Mouse (Mus musculus) gastrocnemius, postnatal 25 days (tissue): Measurements from ENCODE around the gene Slc25a11. TPM values are rescaled to one million over a fixed set of nuclear protein-coding genes. Genes with fewer than 3 reads are reported as not detected.

ENCODE experiments used
- DNase-seq: peaks from one replicate; pipeline ENCODE4 v3.0.0; 2022
- total RNA-seq, 2 experiments: library from RNA; stranded (reverse); gene quantifications; 1 replicate in 1 of 2; 2 replicates in 1 of 2; pipeline ENCODE4 v1.2.3; 2021

The Slc25a11 gene
- total RNA-seq, 2 experiments from 2014 or later: 307 to 310 TPM

DNA sequence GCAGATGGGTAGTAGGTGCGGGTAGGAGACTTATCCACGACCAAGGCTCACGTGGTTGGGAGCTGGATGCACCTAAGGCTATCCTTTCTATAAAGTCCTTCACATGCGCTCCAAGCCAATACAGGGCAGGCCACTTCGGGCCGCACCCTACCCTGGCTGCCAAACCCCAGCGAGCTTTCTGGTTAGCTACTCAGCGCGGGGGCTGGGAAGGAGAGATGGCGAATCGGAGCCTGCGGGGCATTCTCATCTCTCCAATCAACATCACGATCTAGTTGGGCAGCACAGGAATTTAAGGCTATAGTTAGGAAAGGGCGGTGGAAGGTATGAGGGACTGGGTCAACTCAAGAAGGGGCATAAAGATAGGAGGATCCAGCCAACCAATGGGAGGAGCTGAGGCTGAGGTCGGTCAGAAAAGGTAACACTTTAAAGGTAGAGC is 21.1 kb upstream of the Slc25a11 start:
- peak; percentile 84 for DNase-seq

DNA sequence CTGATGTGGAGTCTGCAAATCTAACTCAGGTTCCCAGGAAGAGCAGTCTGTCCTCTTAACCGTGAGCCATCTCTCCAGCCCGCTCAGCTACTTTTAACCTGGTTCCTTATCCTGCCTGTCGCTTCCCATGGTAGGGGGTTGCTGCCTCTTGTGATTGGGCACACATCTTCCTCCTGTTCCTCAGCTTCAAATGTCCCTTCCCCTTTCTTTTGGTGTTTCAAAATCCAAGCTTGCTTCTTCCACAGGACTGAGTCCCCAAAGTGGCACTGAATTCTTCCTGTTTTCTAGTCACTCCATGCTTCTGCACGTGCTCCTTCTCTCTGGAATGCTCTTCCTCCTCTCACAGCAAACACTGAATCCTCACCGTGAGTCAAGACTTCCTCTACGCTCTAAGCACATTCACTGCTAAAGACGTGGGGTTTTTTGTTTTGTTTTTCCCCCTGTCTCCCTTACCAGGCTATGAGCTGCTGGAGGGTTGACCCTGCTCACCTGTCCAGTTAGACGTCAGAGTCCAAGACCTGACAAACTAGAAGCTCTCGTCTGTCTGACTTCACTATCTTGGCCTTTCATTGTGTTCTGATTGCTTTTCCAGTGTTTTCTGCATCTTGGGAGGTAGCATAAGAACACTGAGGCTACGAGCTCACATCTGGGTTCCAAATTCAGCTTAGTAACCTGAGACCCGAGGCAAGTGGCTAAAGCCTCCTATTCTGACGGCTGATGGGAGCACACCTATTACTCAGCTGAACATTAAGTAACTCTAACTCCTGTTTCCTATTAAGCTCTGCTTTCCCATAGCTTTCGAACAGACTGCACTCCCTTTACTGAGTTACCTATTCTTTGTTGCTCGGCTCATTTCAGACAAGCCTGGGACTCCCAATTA is 20.2 kb upstream of the Slc25a11 start:
- DNase-seq: no peak

DNA sequence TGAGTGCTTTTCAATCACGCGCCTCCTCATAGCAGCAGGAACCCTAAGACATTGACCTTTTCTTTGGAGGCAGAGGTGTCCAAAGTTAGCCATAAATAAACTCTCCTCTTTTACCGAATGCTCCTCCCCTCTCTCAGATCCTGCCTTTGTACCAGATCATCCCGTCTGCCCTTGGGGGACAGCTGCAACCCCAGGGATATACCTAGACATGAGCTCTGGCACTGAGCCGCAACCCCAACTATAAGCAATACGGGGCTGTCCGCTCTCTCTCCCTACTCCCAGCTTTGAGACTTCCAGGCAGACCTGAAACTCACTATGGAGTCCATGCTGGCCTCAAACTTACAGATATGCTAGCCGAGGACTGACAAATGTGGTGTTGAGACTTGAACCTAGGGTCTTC is 19.4 kb upstream of the Slc25a11 start:
- DNase-seq: no peak

DNA sequence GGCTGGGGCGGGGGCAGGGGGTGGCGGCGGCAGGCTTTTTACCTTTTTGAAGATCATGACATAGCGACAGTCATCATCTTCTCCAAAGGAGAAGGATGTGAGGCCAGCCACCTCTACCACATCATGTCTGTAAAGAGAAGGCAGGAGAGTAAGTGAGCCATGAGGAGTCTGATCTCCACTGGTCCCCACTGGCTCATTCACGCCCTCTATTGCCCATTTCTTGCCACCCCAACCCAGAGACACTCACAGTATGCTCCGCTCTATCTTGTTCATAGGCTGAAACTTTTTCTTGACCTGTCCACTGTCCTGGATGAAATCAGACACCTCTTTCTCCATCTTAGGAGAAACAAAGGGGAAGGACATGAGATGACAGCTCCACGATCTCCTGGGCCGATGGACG is 17.5 kb upstream of the Slc25a11 start:
- DNase-seq: no peak

DNA sequence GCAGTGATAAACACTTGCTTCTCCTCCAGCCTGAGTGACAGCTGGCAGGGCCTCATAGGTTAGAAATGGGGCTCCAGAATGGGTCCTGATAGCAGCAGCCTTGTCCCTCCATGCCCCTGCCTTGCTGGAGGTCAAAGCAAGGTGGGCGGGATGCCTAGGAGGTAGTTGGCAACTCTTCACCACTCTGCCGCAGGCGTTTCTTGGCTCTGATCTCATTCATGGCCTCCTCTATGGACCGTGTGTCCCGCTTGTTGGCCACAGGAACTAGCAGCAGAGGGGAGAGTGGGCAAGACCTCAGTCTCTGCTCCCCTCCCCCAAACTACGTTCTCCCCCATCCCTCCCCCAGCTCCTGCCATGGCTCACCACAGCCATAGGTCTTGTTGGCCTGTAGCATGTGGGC is 16.7 kb upstream of the Slc25a11 start:
- peak; percentile 64 for DNase-seq

DNA sequence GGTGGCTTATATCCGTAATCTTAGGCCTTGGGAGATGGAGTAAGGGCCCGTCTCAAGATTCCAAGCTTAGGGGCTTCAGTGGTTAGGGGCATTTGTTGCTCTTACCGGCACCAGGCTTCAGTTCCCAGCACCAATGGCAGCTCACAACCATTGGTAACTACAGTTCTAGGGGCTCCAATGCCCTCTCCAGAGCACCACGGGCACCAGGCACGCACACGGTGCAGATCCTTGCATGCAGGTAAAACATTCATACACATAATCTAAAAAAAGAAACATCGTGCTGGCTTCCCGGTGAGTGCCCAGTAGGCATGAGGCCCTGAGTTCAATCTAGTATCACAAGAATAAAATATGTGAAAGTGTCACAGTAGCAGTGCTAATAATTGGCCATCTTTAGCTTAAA is 15.8 kb upstream of the Slc25a11 start:
- no peak for DNase-seq

DNA sequence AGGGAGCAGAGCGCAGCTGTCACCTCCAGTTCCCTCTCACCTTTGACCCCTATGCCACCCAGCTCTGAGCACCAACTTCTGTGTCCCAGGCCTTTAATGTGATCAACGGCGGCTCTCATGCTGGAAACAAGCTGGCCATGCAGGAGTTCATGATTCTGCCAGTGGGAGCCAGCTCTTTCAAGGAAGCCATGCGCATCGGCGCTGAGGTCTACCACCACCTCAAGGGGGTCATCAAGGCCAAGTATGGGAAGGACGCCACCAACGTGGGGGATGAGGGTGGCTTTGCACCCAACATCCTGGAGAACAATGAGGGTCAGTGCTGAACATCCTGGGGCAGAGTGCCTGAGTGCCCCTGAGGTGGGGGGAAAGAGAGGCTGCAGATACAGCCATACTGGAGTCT is 13.3 kb upstream of the Slc25a11 start:
- no peak for DNase-seq

DNA sequence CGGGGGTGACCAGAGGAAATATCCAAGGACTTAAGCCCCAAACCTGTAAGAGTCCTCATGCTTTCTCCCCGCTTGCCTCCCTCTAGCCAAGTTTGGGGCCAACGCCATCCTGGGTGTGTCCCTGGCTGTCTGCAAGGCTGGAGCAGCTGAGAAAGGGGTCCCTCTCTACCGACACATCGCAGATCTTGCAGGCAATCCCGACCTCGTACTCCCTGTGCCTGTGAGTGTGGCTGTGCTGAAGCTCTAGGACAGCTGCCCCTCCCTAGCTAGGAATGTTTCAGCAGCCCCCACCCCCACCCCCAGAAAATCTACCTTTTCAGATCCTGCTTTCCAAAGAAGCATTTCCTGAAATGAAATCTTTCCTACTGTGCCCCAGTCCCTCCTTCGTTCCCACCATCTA is 11.7 kb upstream of the Slc25a11 start:
- DNase-seq: no peak

DNA sequence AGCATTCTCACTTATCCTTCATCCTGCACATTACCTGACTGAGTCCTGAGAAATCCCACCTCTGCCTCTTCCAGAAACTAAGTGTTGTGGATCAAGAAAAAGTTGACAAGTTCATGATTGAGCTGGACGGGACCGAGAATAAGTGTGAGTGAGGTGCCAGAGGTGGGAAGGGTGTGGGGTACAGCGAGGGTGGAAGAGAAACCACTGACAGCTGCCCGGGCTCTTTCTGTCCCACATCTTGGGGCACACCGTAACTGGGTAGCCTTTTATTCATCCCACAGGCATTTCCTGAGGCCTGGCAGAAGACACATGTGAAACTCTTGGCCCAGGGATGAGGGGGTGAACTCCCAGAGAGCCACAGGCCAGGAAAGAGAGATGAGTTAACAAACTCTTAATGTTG is 11.2 kb upstream of the Slc25a11 start:
- DNase-seq: no peak

DNA sequence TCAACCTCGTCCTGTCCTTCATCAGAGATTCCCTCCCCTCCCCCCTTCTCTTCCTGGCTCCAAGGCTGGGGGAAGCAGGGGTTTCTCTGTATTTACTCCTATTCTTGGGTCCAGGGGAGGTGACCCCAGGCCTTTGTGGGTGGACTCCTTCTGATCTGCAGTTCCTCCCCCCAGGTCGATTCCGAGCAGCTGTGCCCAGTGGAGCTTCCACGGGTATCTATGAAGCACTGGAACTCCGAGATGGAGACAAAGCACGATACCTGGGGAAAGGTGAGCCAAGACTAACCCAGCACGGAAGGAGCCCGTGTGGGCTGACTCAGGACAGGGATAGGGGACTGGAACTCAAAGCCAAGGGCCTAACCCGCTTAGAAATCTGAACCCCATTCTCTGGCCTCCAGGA is 10.7 kb upstream of the Slc25a11 start:
- DNase-seq: no peak

DNA sequence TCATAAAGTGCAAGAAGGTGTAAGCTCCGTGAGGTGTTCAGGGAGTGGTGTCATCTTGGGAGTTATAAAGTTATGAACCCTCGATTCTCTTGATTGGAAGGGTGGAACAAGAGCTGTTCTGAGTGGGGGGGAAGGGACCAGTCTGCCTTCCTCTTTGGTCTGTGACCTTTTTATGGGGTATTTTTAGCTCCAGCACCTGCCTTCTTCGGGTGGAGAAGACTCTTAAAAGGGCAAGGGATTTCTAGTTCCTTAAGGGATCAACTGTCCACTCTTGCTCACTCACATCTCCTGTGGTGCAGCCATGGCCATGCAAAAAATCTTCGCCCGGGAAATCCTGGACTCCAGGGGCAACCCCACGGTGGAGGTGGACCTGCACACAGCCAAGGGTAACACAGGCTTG is 10.3 kb upstream of the Slc25a11 start:
- DNase-seq: peak; percentile 57

DNA sequence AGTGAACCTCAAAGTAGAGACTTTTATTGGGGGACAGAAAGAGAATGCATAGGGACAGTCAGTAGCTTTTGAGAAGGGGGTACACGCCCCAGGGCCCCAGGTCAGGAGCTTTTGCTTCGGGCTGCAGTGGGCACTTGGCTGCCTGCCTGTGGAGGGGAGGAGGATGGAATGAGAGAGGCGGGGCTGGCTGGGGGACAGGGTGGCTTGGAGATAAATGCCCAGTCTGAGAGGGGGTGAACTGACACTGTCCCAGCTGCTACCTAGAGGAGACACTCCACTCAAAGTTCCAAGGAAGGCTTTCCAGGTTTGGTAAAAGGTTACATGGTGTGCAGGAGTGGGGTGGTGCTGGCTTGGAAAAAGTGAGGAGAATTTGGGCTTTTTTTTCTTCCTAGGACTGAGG is 9.7 kb upstream of the Slc25a11 start, which contains the start of gene Eno3:
Eno3 (plus strand) TSS at position 239 of the 400 bp plus-strand sequence.
- DNase-seq: peak; percentile 79

DNA sequence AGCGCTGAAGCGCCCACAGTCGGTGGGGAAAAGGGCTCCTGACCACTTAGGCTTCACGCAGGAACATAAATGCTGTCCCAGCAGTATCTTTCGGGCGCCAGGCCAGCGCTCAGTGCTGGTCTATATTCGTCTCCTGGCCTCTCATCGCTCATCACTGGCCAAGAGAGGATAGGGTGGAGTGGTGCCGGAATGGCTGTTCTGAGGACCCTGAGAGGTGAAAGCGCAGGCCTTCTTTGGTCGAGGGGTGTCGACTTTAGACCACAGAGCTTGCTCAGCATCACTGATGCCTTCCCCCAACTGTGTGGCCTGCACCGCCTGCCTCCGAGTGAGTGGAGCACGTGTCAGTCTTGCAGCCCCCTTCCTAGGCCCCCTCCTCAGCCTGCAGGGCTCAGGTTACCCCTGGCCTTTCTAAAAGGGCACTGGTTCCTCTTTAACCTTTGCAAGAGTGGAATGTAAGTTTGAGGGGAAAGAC is 9.2 kb upstream of the Slc25a11 start:
- peak; percentile 86 for DNase-seq

DNA sequence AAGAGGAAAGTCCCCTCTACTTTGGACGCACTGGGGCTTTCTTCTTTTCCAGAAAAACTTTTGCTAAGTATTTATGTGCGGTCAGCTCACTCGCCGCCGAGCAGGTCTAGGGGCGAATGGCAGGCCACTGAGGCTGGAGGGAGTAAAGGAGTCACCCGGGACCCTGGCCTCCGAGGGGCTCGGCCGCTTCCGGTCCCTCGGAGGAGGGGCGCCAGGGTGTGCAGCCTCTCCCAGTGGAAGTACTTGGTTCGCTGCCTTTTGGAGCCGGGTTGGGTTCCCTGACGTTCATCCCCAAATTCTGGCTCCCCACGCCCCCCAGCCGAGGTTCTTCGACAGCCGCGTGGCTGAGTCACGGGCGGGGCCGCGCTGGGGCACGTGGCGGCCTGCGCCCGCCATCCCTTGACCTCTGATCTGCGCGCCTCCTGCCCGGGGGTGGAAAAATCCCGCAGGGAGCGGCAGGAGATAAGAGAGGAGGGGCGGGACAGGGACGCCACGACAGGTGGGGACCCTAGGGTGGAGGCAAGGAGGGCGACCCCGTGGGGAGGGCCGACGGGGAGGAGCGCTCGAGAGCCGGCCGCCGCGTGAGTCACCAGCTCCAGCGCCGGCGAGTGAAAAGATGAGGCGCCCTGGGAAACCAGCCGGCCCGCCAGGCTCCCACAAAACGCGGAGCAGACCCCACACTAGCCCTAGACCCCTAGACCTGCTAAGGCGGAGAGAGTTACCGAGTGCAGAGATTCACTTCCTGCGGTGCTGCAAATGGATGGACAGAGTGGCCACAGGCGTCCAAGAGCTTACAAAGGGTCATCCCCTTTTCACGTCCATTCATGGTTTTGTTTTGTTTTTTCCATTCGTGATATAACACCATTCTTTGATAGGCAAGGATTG is 8.5 kb upstream of the Slc25a11 start:
- DNase-seq: peak; percentile 79

DNA sequence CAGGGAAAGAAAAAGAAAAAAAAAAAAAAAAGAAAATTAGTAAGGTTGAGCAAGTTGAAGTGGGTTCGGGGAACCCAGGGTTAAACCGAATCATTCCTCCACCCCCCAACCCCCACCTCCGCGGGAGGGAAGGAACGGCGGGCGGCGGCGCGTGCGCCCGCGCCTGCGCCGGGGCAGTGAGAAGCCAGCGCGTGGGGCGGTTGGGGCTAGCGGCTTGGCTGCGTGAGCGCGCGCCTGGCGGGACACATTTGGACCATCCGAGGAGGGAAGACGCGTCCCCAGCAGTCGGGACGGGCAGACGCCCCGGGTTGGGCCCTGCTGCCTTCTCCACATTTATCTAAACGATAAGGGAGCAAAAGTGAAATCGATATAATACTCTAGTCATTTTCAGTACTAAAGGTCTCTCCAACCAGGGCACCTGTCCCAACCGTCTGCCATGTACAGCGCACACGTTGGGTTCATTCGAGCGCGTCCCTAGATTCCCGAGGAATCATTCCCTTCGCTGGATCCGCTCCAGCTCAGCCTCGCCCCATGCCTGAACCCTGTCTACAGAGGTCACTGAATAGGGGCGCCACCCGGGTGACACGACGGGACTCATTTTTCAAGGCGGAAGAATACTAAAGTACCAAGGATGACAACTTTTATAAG is 7.8 kb upstream of the Slc25a11 start:
- peak; percentile 91 for DNase-seq

DNA sequence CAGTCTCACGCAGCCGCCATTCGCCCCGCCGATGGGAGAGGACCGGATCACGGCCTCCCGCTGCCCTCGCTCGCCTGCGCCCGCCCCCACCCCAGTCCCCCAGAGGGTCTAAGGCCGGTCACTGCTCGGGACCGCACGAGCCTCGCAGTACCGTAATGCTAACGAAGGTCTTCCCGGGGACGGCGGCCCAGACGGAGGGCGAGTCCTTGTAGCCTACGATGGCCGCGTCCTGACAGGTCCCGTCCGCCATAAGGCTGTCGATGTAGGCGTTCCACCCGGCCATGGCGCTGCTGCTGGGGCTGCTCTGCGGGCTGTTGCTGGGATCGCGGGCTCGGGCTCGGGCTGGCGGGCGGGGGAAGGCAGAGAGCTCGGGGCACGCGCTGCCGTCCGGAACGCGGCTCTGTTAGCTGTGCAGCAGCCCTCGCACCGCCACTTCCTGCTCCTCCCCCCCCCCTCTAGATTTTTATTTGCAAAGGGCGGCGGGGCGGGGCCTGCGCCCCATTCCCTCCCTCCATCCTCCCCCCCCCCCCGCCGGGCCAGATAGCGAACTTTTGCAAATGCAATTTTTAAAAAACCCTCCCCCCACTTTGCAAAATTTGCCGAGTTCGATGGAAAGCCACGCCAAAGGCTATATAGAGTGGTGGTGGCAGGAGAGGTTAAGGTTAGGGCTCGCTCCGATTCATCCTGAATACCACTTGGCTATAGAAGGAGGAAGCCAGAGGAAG is 7.1 kb upstream of the Slc25a11 start, which contains the start of gene Pfn1:
Pfn1 (minus strand) TSS at position 447 of the 725 bp plus-strand sequence.
- DNase-seq: peak; percentile 85

DNA sequence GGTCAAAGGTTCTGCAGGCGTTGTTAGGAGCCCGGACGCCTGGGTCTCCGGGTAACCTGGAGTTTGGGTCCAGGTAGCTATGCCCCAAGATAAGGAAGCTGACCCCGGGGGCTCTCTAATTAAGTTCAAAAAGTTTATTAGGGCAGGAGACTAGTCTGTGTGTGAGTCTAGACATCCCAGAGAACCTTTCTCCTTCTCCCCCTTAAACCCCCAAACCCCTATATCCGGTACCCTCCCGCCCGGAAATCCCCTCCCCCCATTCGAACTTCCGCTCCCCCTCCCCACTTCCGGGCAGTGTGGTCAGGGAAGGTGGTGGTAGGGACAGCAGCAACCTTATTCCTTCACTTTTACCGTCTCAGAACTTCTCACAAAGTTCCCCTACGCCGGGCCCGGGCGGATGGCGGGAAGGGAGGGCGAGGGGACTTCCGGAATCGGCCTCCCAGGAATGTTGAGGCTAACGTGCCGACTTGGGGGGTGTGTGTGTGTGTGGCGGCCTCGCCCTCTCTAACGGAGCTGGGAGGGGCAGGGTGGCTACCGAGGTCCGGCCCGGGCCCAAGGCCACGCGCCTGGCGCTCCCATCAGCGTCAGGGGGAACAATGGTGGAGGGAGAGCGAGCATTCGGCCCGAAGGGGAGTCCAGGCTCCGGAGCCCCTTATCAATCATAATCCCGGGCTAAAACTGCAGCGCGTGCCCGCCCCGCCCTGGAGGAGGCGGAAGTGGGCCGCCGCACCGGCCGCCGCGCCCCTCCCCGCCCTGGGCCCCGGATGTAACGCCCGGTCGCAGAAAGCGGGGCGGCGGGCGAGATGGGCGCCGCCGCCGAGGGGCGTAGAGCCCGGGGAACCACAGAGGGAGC is 6.3 kb upstream of the Slc25a11 start:
- DNase-seq: peak; percentile 72

DNA sequence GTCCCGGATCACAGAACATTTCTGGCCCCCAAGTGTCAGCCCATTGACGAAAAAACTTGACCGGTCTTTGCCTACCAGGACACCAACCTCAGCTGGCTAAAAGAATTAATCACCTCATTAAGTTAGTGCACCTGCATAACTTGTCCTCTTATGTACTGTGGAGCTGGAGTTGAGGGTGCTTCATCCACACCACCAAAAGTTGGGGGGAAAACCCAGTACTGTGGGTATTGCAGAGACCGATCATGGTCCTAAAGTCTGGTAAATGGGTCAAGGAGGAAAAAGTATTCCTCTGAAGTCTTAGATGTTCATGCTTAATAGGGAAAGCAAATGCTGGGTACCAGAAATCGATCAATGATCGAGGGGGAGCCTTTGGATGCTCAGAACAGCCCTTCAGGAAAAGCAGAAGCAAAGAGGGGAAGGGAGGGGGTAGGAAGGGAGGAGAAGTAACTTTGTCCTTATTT is 5.6 kb upstream of the Slc25a11 start:
- no peak for DNase-seq

DNA sequence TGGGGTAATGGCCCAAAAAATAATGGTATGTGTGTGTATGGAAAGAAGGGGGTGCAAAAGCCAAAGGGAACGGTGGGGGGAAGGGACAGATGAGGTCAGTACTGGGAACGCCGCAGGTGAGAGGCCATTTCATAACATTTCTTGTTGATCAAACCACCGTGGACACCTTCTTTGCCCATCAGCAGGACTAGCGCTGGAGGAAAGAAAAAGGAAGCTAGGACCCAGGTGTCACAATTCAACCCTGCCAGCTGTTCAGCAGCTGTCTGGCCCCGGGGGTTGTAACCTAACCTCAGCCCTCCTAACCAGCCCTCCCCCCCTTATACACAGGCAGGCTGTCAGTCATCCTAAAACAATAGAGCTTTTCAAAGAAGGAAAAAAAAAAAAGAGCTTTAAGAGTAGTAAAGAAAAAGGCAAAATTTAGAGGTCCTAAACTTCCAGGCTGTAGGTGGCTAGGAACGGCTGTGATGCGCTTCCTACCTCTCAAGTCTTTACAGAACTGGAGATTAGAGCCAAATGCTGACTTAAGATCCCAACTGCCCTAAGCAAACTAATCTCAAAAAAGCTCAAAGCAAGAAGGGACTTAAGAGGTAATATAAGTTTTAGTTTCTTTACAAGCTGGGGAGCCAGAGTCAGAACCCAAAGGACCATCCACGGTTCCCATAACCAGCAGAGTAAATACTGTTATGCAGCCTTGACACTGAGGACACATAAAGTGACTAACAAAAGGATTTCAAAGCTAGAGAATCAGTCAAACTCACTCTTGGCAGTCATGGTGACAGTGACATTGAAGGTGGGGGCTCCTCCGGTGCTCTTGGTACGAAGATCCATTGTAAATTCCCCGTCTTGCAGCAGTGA is 5.0 kb upstream of the Slc25a11 start:
- peak; percentile 29 for DNase-seq
